Mouse (Mus musculus) limb, embryonic 15.5 days (tissue): ENCODE measurements around the gene Edn1. TPM values are rescaled to one million over a fixed set of nuclear protein-coding genes. Genes with fewer than 3 reads are reported as not detected.

Experiments
- ATAC-seq: fragments of 200-750 bp; cut with Nextera tagmentation; 2 replicates; pipeline ENCODE4 v1.8.0; 2017; ENCODE audit warnings: low read depth, moderate TSS enrichment; ENCODE audit not compliant: insufficient number of reproducible peaks, low FRiP score, low TSS enrichment
- H3K27ac ChIP-seq: fragments of 300-500 bp; sonication (generic); 2 replicates; pipeline ENCODE4 v1.5.1; 2015; ENCODE audit warnings: moderate library complexity, mild to moderate bottlenecking, inconsistent platforms
- H3K27me3 ChIP-seq: fragments of 300-500 bp; sonication (generic); 2 replicates; pipeline ENCODE4 v1.6.1; 2015; ENCODE audit warnings: inconsistent platforms
- H3K36me3 ChIP-seq: fragments of 300-500 bp; sonication (generic); 2 replicates; pipeline ENCODE4 v1.6.1; 2015; ENCODE audit warnings: inconsistent platforms
- H3K4me1 ChIP-seq: fragments of 300-500 bp; sonication (generic); 2 replicates; pipeline ENCODE4 v1.6.1; 2015; ENCODE audit warnings: inconsistent platforms
- H3K4me2 ChIP-seq: fragments of 300-500 bp; sonication (generic); 2 replicates; pipeline ENCODE4 v1.6.1; 2015; ENCODE audit warnings: mild to moderate bottlenecking, inconsistent platforms
- H3K4me3 ChIP-seq: fragments of 300-500 bp; sonication (generic); 2 replicates; pipeline ENCODE4 v1.5.1; 2015; ENCODE audit warnings: mild to moderate bottlenecking, inconsistent platforms
- H3K9ac ChIP-seq: fragments of 300-500 bp; sonication (generic); 2 replicates; pipeline ENCODE4 v1.6.1; 2015; ENCODE audit warnings: inconsistent platforms
- H3K9me3 ChIP-seq: fragments of 300-500 bp; sonication (generic); 2 replicates; pipeline ENCODE4 v1.6.1; 2016; ENCODE audit warnings: inconsistent platforms
- WGBS: fragments of 180-500 bp; shearing (Covaris S2); methylation state at CpG from one replicate; pipeline ENCODE4 v1.1.7; 2015; 5-methylcytosine and 5-hydroxymethylcytosine counted together
- polyA plus RNA-seq: library from polyadenylated mRNA; unstranded; fragments of >200 nt; fragmentation: Nextera tagmentation; extraction: Ambion mirVana; gene quantifications from 2 replicates; pipeline ENCODE4 v1.2.1, GENCODE M21; 2015

The Edn1 gene
- 5.1 and 5.9 TPM in 2 replicates for polyA plus RNA-seq

DNA sequence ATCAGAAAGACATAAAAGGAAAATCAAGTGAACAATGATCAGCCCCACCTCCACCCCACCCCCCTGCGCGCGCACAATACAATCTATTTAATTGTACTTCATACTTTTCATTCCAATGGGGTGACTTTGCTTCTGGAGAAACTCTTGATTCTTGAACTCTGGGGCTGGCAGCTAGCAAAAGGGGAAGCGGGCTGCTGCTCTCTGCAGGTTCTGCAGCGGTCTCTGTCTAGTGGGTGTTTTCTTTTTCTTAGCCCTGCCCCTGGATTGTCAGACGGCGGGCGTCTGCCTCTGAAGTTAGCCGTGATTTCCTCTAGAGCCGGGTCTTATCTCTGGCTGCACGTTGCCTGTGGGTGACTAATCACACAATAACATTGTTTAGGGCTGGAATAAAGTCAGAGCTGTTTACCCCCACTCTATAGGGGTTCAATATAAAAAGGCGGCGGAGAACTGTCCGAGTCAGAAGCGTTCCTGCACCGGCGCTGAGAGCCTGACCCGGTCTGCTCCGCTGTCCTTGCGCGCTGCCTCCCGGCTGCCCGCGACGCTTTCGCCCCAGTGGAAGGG, at the start of gene Edn1:
Edn1 (plus strand) TSS at position 316 of the 561 bp plus-strand sequence.
- H3K27me3 ChIP-seq, result peaks cover 27% of the 10 kb centered on the region
- WGBS, result under 1% methylated on average over 26 of the region's 26 CpGs
- no peaks in the 10 kb centered on the region for H3K36me3 ChIP-seq
- no peak within 1 kb of the TSS for H3K27ac ChIP-seq
- no peak for ATAC-seq
- H3K9me3 ChIP-seq, result no peaks in the 10 kb centered on the region
- peak within 1 kb of the TSS; percentile 4; the same call in 1 of the 2 replicates for H3K9ac ChIP-seq
- H3K4me1 ChIP-seq, result peaks cover 16% of the 10 kb centered on the region; the same call in 1 of the 2 replicates
- H3K4me2 ChIP-seq, result peak within 1 kb of the TSS; percentile 73
- peak within 1 kb of the TSS; percentile 43 for H3K4me3 ChIP-seq

DNA sequence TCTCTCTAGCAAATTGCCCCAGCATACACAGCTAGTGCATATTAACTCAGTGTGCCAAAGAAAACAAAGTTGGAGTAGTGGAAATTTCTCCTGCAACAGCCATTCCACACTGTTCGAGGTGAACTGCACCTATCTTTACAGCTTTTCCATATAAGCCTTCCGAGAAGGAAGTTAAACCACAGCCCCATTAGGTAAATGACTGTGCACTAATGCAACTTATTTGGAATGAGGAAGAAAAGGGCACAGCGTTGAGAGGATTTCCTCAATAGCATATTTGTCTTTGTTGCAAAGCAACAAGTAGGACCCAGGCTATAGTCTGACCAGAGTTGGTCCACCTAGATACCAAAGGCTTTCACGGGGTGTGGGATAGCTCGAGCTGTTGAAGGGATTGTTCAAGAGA, 47.5 kb upstream of the Edn1 start:
- Histone ChIP-seq H3K4me3 (no peak overlapping the region), H3K9me3 (no peaks in the 10 kb centered on the region), H3K36me3 (no peaks in the 10 kb centered on the region), H3K4me2 (no peak overlapping the region), H3K4me1 (no peaks in the 10 kb centered on the region), H3K27ac (no peak overlapping the region), H3K27me3 (no peaks in the 10 kb centered on the region), H3K9ac (no peak overlapping the region)
- 57% methylated on average over 5 of the region's 5 CpGs for WGBS
- no peak for ATAC-seq

DNA sequence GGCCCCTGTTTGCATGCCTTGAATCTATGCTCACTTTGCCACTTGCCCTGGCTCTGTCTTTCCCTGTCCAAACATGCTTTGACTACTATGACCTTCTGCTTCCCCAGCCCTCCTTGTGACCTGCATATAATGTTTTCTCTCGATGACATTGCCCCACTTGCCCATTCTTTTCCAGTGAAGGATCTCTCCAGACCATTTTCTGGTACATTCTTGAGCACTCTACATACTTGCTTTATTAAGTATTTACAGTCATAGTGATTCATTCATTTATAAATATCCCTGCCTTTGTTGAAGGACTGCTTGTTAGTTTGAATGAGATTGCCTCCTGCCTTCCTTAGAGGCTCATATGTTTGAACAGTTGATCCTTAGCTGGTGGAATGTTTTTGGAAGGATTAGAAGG, 46.2 kb upstream of the Edn1 start:
- ATAC-seq, result no peak

DNA sequence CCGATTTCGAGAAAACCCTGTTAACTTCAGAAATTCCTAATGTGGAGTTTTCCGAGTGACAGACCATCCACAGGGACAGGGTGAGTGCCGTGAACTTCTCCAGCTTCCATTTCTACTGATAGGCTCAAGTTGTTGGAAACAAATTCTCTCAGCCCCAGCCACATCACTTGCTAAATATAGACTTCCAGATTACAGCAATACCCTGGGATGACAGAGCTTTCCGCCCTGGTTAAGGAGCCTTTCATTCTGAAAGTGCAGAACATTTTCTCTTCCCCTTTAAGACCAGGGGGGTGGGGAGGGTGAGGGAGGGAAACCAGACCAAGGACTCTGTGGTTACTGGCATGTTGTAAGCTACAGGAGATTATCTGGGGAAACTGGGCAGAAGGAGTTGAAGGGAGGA, 42.9 kb upstream of the Edn1 start:
- Histone ChIP-seq H3K4me1 (no peaks in the 10 kb centered on the region), H3K4me3 (no peak overlapping the region), H3K27ac (no peak overlapping the region), H3K4me2 (no peak overlapping the region), H3K9ac (no peak overlapping the region), H3K36me3 (no peaks in the 10 kb centered on the region), H3K27me3 (no peaks in the 10 kb centered on the region), H3K9me3 (no peaks in the 10 kb centered on the region)
- no peak for ATAC-seq
- WGBS, result 84% methylated on average over 5 of the region's 5 CpGs

More for the DNA sequence above, 46.2 kb upstream of the Edn1 start:
- Histone ChIP-seq H3K9ac (no peak overlapping the region), H3K4me2 (no peak overlapping the region), H3K27ac (no peak overlapping the region), H3K4me1 (no peaks in the 10 kb centered on the region), H3K27me3 (no peaks in the 10 kb centered on the region), H3K36me3 (no peaks in the 10 kb centered on the region), H3K9me3 (no peaks in the 10 kb centered on the region), H3K4me3 (no peak overlapping the region)
- 69% methylated on average over 1 of the region's 1 CpGs for WGBS

DNA sequence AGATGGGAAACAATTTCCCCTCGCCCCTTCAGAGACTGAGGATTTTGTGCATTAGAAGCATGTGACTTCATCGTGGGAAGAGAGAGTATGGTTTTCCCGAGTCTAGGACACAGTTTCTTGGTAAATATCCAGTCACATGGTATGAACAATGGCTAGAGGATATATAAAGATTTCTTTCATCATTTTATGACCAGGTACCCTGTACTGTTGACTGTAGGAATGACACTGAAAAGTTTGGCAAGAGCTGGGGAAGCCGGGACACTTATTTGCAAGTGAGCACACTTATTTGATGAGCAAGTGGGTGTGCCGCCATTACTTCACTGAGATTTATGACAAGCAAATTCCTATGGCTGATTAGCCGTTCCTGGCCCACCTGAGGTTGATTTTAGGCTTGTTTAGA, 40.6 kb upstream of the Edn1 start:
- no peaks in the 10 kb centered on the region for H3K4me1 ChIP-seq
- no peak overlapping the region for H3K4me2 ChIP-seq
- WGBS, result 57% methylated on average over 6 of the region's 6 CpGs
- no peak overlapping the region for H3K9ac ChIP-seq
- H3K9me3 ChIP-seq, result no peaks in the 10 kb centered on the region
- no peaks in the 10 kb centered on the region for H3K27me3 ChIP-seq
- no peaks in the 10 kb centered on the region for H3K36me3 ChIP-seq
- no peak for ATAC-seq
- H3K4me3 ChIP-seq, result no peak overlapping the region
- no peak overlapping the region for H3K27ac ChIP-seq

DNA sequence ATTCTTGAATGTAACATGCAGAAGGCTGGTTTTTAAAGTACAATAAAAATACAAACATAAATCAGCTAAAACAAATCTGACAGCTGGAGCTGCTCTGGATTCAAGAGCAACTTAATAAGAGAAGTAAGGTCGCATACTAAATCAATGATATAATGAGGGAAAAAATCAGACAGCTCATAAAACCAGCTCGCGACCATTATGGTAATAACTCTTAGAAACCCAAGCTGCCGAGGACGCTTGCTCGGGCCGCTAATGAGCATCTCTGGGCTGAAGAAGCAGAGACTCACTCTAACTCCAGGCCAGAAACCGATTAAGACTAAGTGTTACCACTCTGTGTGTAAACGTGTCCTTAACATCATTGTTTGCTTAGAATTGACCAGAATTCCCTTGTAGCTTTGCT, 31.2 kb upstream of the Edn1 start:
- WGBS, result 19% methylated on average over 9 of the region's 9 CpGs
- Histone ChIP-seq H3K27ac (no peak overlapping the region), H3K9ac (no peak overlapping the region), H3K4me1 (peaks cover 4% of the 10 kb centered on the region), H3K9me3 (no peaks in the 10 kb centered on the region), H3K27me3 (no peaks in the 10 kb centered on the region), H3K4me3 (no peak overlapping the region), H3K36me3 (no peaks in the 10 kb centered on the region), H3K4me2 (no peak overlapping the region)
- ATAC-seq, result no peak

DNA sequence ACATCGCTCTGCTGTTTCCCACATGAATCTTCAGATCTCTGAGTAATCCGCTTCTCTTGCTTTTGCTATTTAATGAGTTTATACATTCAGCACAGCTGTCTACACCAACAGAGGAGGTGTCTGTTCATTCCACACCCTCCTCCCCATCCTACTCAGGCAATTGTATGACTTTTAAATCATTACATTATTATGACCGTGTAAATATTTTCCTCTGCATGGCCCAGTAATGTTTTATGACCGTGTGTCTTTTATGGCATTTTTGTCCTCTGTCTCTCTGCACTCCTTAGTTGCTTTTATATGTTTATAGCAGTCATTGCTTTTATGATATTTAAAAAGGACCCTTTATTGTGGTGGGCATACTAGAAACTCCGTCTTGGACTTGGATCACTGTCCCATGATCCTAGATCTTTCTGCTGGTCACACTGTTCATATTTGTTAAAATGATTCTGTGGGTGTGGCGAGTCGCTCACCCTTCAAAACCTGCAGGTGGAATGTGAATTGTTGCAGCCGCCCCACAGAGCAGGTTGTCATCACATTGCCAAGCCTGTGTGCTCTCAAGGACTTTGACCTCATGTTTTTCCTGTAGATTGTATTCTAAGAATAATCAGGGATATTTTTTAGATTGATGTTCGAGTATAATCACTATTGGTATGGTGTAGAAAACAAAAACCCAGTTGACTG, 24.4 kb upstream of the Edn1 start:
- 54% methylated on average over 9 of the region's 9 CpGs for WGBS
- Histone ChIP-seq H3K9ac (no peak overlapping the region), H3K4me1 (no peaks in the 10 kb centered on the region), H3K27ac (no peak overlapping the region), H3K4me2 (no peak overlapping the region), H3K4me3 (no peak overlapping the region), H3K36me3 (no peaks in the 10 kb centered on the region), H3K27me3 (no peaks in the 10 kb centered on the region), H3K9me3 (no peaks in the 10 kb centered on the region)
- no peak for ATAC-seq

DNA sequence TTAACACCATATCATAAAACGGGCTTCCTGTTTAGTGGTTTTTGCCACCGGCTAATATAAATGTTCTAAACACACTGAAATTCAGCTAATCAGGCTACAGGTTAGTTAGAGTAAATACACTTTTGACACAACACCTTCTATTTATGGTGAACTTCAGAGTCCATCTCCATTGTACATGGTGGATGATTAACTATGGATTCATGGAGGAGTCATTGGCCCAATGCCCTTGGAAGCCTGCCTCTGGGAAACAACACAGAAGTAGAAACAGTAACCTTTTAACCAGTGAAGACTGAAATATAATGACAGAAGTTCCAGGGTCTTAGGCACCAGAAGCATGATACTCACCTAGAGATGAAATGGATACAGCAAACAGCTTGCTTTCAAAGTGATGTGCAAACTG, 23.5 kb upstream of the Edn1 start:
- no peaks in the 10 kb centered on the region for H3K36me3 ChIP-seq
- H3K27ac ChIP-seq, result no peak overlapping the region
- H3K4me2 ChIP-seq, result no peak overlapping the region
- H3K9me3 ChIP-seq, result no peaks in the 10 kb centered on the region
- no peak overlapping the region for H3K4me3 ChIP-seq
- no peak for ATAC-seq
- H3K27me3 ChIP-seq, result no peaks in the 10 kb centered on the region
- H3K4me1 ChIP-seq, result no peaks in the 10 kb centered on the region
- no peak overlapping the region for H3K9ac ChIP-seq
- WGBS, result 47% methylated on average over 2 of the region's 2 CpGs

DNA sequence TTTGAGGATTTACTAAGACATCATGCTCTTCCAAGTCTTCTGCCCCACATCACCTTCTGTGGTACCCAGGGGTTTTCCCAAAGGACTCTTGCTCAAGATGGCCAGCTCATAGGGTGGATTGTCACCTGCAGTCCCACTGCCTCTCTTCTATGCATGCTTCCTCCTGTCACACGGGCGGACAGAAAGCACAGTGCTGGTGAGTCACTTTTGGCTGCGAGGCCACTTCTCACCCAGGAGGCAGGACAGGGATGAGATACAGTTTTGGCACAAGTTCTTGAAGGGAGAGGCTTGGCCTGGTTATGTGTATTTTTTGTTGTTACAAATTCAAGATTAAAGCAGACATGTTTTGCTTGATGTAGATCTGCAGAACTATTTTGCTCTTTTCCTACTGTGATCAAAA, 15.4 kb upstream of the Edn1 start:
- WGBS, result 68% methylated on average over 3 of the region's 3 CpGs
- Histone ChIP-seq H3K9me3 (no peaks in the 10 kb centered on the region), H3K27me3 (no peaks in the 10 kb centered on the region), H3K36me3 (no peaks in the 10 kb centered on the region), H3K27ac (no peak overlapping the region), H3K9ac (no peak overlapping the region), H3K4me1 (0 out of 2 replicates have a peak, but pooled peaks cover 2% of the 10 kb centered on the region), H3K4me3 (no peak overlapping the region), H3K4me2 (no peak overlapping the region)
- no peak for ATAC-seq

DNA sequence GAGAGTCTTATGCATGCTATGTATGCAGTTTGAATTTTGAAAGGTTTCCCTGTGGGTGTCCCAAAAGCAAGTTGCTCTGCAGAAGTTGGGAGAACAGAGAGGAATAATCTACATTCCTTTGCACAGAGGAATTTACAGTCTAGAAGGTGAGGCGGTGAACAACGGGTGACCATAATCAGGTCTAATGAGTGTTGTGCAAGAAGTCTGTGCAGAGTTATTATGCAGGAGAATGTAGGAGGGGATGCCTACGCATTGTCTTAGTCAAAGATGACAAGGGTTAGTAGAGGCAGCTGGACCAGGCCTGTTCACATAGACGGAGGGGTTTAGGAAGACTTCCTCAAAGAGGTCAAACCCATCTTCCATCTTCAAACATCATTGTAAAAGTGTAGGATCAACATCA, 14.5 kb upstream of the Edn1 start:
- H3K9me3 ChIP-seq, result no peaks in the 10 kb centered on the region
- H3K27ac ChIP-seq, result no peak overlapping the region
- no peak overlapping the region for H3K4me2 ChIP-seq
- no peaks in the 10 kb centered on the region for H3K27me3 ChIP-seq
- 68% methylated on average over 4 of the region's 4 CpGs for WGBS
- H3K4me3 ChIP-seq, result no peak overlapping the region
- no peak for ATAC-seq
- no peak overlapping the region for H3K9ac ChIP-seq
- H3K36me3 ChIP-seq, result no peaks in the 10 kb centered on the region
- 0 out of 2 replicates have a peak, but pooled peaks cover 2% of the 10 kb centered on the region for H3K4me1 ChIP-seq

DNA sequence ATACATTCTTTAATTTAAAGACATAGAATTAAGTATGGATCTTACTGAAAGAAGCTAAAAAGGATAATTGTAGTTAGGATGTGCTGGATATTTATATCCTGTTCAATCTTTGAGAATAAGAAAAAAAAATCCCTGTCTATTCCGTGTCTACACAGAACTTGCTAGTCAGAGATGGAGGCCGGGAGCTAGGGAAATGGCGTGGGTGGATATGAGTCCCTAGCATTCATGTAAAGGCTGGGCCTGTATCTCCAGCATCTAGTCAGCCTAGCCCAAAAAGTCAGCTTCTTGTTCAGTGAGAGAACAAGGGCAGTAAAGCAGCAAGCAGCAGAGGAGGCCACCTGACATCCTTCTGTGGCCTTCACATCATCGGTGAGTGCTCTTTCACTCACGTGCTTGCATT, 8.7 kb upstream of the Edn1 start:
- H3K4me2 ChIP-seq, result no peak overlapping the region
- no peak for ATAC-seq
- H3K4me3 ChIP-seq, result no peak overlapping the region
- H3K27me3 ChIP-seq, result no peaks in the 10 kb centered on the region
- 69% methylated on average over 5 of the region's 5 CpGs for whole genome bisulfite sequencing
- H3K4me1 ChIP-seq, result 0 out of 2 replicates have a peak, but pooled peaks cover 2% of the 10 kb centered on the region
- H3K27ac ChIP-seq, result no peak overlapping the region
- no peaks in the 10 kb centered on the region for H3K36me3 ChIP-seq
- H3K9ac ChIP-seq, result no peak overlapping the region
- no peaks in the 10 kb centered on the region for H3K9me3 ChIP-seq

DNA sequence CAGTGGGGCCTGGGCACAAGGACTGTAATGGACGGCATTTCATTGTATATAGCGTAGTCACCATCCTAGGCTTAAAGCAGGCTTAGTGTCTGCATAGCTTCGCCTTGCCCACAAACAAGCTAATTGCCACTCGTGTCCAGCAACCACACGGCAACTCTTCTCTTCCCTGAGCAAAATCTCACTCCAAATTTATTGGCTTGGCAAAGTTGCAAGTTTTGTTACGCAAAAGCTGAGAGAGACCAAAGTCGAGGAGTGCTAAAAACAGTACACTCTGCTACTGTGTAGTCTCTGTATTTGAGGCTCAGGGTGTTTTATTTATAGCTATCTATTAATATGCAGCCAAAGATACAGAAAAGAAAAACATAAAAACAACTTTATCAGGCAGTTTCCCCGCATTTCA, 3.0 kb upstream of the Edn1 start:
- H3K27ac ChIP-seq, result peak overlapping the region; percentile 27; the same call in 1 of the 2 replicates
- H3K27me3 ChIP-seq, result peaks cover 17% of the 10 kb centered on the region
- H3K4me2 ChIP-seq, result no peak overlapping the region
- no peaks in the 10 kb centered on the region for H3K9me3 ChIP-seq
- H3K9ac ChIP-seq, result no peak overlapping the region
- H3K4me3 ChIP-seq, result no peak overlapping the region
- WGBS, result 35% methylated on average over 8 of the region's 8 CpGs
- H3K4me1 ChIP-seq, result peaks cover 16% of the 10 kb centered on the region; the same call in 1 of the 2 replicates
- no peak for ATAC-seq
- no peaks in the 10 kb centered on the region for H3K36me3 ChIP-seq
